Mouse (Mus musculus) left cerebral cortex, adult 6 months (tissue): ENCODE results near the gene Copg2. TPM values are rescaled to one million over a fixed set of nuclear protein-coding genes. Genes with fewer than 3 reads are reported as not detected.

Experiments
- long read RNA-seq, 2 experiments: library from polyadenylated mRNA; unstranded; transcript quantifications; one replicate each; pipeline ENCODE4 v2.0.0; 2019 to 2020
- polyA plus RNA-seq: library from polyadenylated mRNA; unstranded; fragments of <200 nt; fragmentation: Nextera tagmentation; gene quantifications from 2 replicates; pipeline ENCODE4 v1.2.3, GENCODE M21; 2021

Gene Copg2
- polyA plus RNA-seq, result 50.0 and 79.0 TPM in 2 replicates
- long read RNA-seq, experiment 1, transcript Copg2-206 (13 exons, 1,261 nt), result minor isoform, 10 of 68 reads
- long read RNA-seq, experiment 1, transcript Copg2-201 (24 exons, 3,961 nt), result major isoform, 17 of 68 reads
- long read RNA-seq, experiment 1, partial matches to known transcripts, result 26 of 68 reads
- long read RNA-seq, experiment 1, other reads (novel, unspliced or antisense), result 14 of 68 reads
- long read RNA-seq, experiment 2, transcript Copg2-201 (24 exons, 3,961 nt), result major isoform, 9 of 40 reads
- long read RNA-seq, experiment 2, partial matches to known transcripts, result 10 of 40 reads
- long read RNA-seq, experiment 2, other reads (novel, unspliced or antisense), result 19 of 40 reads

DNA sequence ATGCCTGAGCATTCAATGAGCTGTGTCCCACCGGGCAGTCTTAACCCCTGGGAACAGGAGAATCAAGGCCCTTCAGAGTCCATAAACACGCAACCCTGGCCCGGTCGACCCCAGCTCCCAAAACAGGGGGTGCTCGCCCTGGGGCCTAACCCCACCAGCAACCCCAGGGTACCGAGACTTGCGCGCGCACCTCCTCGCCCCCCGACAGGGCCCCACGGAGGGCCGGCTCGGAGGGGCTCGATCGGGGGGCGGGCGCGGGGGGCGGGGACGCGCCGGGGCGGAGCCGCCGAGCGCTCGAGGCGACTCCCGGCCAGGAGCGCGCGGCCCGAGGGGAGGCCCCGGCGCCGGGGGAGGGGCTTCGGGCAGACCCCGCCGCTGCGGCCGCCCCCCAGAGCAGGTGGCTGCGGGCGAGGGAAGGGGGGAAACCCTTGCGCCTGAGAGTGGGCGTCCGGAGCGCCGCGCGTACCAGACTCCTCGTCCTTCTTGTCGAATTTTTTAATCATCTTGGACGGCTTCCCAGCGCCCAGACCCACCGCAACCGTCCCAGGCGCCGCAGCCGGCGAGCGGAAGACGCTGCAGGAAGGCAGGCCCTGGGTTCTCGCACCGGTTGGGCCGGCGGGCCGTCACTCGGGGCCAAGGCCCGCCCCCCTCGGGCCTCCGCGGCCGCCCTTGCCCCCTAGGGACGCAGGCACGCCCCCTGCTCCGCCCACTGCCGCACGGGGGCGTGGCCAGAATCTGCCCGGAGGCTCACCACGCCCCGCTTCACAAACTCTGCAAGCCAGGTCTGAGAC lies at the start of gene Copg2:
Gene Copg2, minus strand, starts transcription at position 600 of the 791 bp plus-strand sequence.

DNA sequence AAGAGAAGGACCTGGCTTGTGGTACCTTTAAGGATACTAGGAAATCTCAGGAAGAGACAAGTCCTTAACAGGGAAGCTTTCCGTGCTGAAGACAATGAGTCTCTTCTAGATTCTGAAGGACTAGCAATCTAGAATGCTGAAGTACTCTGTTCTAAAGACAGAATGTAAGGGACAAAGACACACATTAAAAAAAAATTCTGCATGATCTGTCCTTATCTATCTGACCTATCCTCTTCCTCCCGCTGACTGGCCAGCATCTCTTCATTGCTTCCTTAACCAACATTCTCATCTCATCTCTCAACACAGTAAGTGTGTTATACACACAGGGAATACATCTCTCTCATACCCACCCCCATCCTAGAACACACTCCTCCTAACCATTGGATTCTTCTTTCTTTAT lies 18.9 kb upstream of the Copg2 start, which contains the start of gene Tsga13:
Gene Tsga13, minus strand, starts transcription at position 101 of the 400 bp plus-strand sequence.

DNA sequence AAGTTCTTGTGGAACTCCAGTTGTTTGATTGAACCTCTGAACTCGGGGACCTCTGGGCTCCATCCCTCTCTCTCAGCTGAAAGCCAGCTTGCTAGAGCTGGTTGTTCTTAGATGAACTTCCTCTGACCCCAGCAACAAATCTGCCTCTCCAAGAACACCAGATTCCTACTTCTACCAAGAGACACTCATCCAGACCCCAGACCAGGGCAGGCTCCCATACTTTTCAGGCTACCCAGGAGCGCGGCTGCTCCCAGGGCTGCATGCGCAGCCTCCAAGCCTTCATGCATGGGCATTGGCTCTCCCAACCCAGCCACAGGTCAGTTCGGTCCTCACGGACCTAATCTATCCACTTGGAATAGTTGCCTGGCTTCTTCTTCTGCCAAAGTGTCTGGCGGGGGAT lies 173.3 kb downstream of the Copg2 start, which contains the start of gene Mest:
Gene Mest, plus strand, starts transcription at position 217 of the 400 bp plus-strand sequence.

Other genes starting within 250 kb of the Copg2 start
- 3.0 and 8.3 TPM in 2 replicates for gene Cep41, start 203.0 kb downstream of the Copg2 start, polyA plus RNA-seq
- 46.8 and 66.7 TPM in 2 replicates for gene Mest, start 173.2 kb downstream of the Copg2 start, polyA plus RNA-seq
- gene Tsga13, start 18.8 kb upstream of the Copg2 start, polyA plus RNA-seq, result 0.10 TPM in 1 of 2 replicates, not detected in the other
- 0.47 and 0.78 TPM in 2 replicates for gene Klf14, start 62.3 kb upstream of the Copg2 start, polyA plus RNA-seq